Mouse (Mus musculus) cortical plate, adult 2 months (tissue): Measurements from ENCODE around the gene Lrrc8e.

ENCODE experiments used
- CTCF ChIP-seq: fragments of 200-500 bp; IDR thresholded peaks from 2 replicates; pipeline ENCODE4 v1.5.1; 2011; ENCODE audit warnings: mild to moderate bottlenecking, control low read depth, low read length; ENCODE audit not compliant: insufficient read depth; ENCODE audit errors: extremely low read depth
- POLR2A ChIP-seq: fragments of 200-500 bp; IDR thresholded peaks from 2 replicates; pipeline ENCODE4 v1.6.1; 2011; ENCODE audit warnings: mild to moderate bottlenecking, low read length, control low read depth; ENCODE audit not compliant: insufficient read depth; ENCODE audit errors: extremely low read depth

- no peak for TF ChIP-seq CTCF
- peak; percentile 58; the same call in 1 of the 2 replicates for TF ChIP-seq POLR2A
These were observed 32.6 kb downstream of the Lrrc8e start, which contains the start of gene Ctxn1 for GRCm38 (mm10) chr8:4259125-4259804.
